ENCODE assay signal across 8 mouse cellular contexts in the genomic region with DNA sequence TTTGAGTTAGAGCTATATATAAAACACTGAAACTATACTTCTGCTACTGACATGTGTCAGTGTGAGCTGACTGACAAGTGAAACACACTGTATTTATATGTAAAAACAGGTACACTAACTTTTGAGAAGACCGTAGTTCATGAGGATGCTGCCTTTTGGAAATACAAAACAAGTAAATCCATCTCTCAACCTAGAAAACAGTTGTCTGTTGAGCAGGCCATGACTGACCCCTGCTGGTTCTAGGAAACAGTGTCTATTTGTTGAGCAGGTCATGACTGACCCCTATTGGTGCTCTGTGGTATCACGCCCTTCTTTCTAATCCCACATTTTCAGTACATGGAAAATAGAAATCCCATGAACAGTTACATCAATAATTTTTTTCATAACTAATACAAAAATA. TPM values are rescaled to one million over a fixed set of nuclear protein-coding genes. Genes with fewer than 3 reads are reported as not detected.
DNase-seq lines count a peak whose midpoint lies in the region; ATAC-seq and TF ChIP-seq lines count a peak whose summit lies in the region.

No protein-coding gene starts in this region.

- TF ChIP-seq POLR2A in liver, adult 2 months (IDR thresholded peaks at IDR 0.05; ENCODE audit: extremely low read depth, insufficient read depth, low read length), result no peak

- H3K4me2 ChIP-seq in liver, embryonic 11.5 days, result no peak overlapping the region
- H3K4me2 ChIP-seq in hindbrain, embryonic 15.5 days, result no peak overlapping the region
- H3K4me2 ChIP-seq in midbrain, embryonic 15.5 days, result no peak overlapping the region

- no peak for ATAC-seq in liver, embryonic 11.5 days (replicated peaks; ENCODE audit: low FRiP score)
- ATAC-seq in hindbrain, embryonic 15.5 days (ENCODE audit: low FRiP score, low read depth), result peak; percentile 56; the same call in 1 of the 2 replicates
- ATAC-seq in midbrain, embryonic 15.5 days (replicated peaks), result peak; percentile 77

- H3K4me1 ChIP-seq in liver, adult 2 months (ENCODE audit: control insufficient read depth, insufficient read depth, low read length), result peaks cover 9% of the 10 kb centered on the region
- no peaks in the 10 kb centered on the region for H3K4me1 ChIP-seq in liver, embryonic 11.5 days (replicated peaks; ENCODE audit: control insufficient read depth, insufficient read depth, low read length)
- H3K4me1 ChIP-seq in hindbrain, embryonic 15.5 days (replicated peaks), result no peaks in the 10 kb centered on the region
- H3K4me1 ChIP-seq in midbrain, embryonic 15.5 days, result no peaks in the 10 kb centered on the region

- no peaks in the 10 kb centered on the region; the same call in 1 of the 2 replicates for H3K9me3 ChIP-seq in liver, embryonic 11.5 days (ENCODE audit: control insufficient read depth, low read length)
- no peaks in the 10 kb centered on the region for H3K9me3 ChIP-seq in hindbrain, embryonic 15.5 days
- no peaks in the 10 kb centered on the region for H3K9me3 ChIP-seq in midbrain, embryonic 15.5 days

- no peak overlapping the region for H3K27ac ChIP-seq in liver, adult 2 months (replicated peaks; ENCODE audit: insufficient read depth, low read depth, low read length)
- no peak overlapping the region for H3K27ac ChIP-seq in liver, embryonic 11.5 days (ENCODE audit: low read depth, low read length)
- no peak overlapping the region for H3K27ac ChIP-seq in hindbrain, embryonic 15.5 days (replicated peaks)
- H3K27ac ChIP-seq in midbrain, embryonic 15.5 days, result no peak overlapping the region

- peak; percentile 81 for TF ChIP-seq CTCF in liver, adult 2 months (IDR thresholded peaks at IDR 0.05; ENCODE audit: low read depth, low read length)

- 27% methylated on average over 2 of the region's 2 CpGs for WGBS in liver, adult 2 months
- WGBS in liver, embryonic 11.5 days, result 38% methylated on average over 2 of the region's 2 CpGs
- 12% methylated on average over 2 of the region's 2 CpGs for WGBS in hindbrain, embryonic 15.5 days
- 14% methylated on average over 2 of the region's 2 CpGs for WGBS in midbrain, embryonic 15.5 days

- H3K27me3 ChIP-seq in liver, adult 2 months (ENCODE audit: control insufficient read depth, insufficient read depth, low read length), result no peaks in the 10 kb centered on the region
- H3K27me3 ChIP-seq in liver, embryonic 11.5 days (replicated peaks; ENCODE audit: control insufficient read depth, insufficient read depth, low read length), result no peaks in the 10 kb centered on the region
- no peaks in the 10 kb centered on the region for H3K27me3 ChIP-seq in hindbrain, embryonic 15.5 days
- no peaks in the 10 kb centered on the region for H3K27me3 ChIP-seq in midbrain, embryonic 15.5 days (replicated peaks)

- H3K4me3 ChIP-seq in liver, adult 2 months (ENCODE audit: insufficient read depth, low read depth, low read length), result no peak overlapping the region
- no peak overlapping the region for H3K4me3 ChIP-seq in liver, embryonic 11.5 days (ENCODE audit: low read depth, low read length)
- no peak overlapping the region for H3K4me3 ChIP-seq in hindbrain, embryonic 15.5 days
- H3K4me3 ChIP-seq in midbrain, embryonic 15.5 days, result no peak overlapping the region

- H3K79me2 ChIP-seq in liver, adult 2 months (ENCODE audit: control insufficient read depth, insufficient read depth, low read length), result peaks cover 35% of the 10 kb centered on the region

- peaks cover 22% of the 10 kb centered on the region for H3K36me3 ChIP-seq in liver, adult 2 months (ENCODE audit: control insufficient read depth, insufficient read depth, low read length)
- H3K36me3 ChIP-seq in liver, embryonic 11.5 days (ENCODE audit: control insufficient read depth, insufficient read depth, low read length), result no peaks in the 10 kb centered on the region
- H3K36me3 ChIP-seq in hindbrain, embryonic 15.5 days, result 0 out of 2 replicates have a peak, but pooled peaks cover 3% of the 10 kb centered on the region
- H3K36me3 ChIP-seq in midbrain, embryonic 15.5 days (replicated peaks), result no peaks in the 10 kb centered on the region

- DNase-seq in liver, adult 2 months (ENCODE audit: extremely low read depth, low read depth, low spot score), result peak; percentile 70
- no peak for DNase-seq in liver, embryonic 11.5 days (ENCODE audit: low spot score)
- DNase-seq in cerebellum, postnatal 14 days, result peak; percentile 89 to 91
- peak; percentile 45 to 79 for DNase-seq in frontal cortex, postnatal 14 days (ENCODE audit: low spot score in 2 of 2)
- peak; percentile 37 to 66 for DNase-seq in left cerebral cortex, adult 8-10 months (ENCODE audit: low spot score in 2 of 2)
- DNase-seq in spleen, postnatal 10 days (ENCODE audit: low spot score in 2 of 2), result peak; percentile 31 to 72

- H3K9ac ChIP-seq in liver, adult 2 months (ENCODE audit: low read depth, low read length), result no peak overlapping the region
- no peak overlapping the region for H3K9ac ChIP-seq in liver, embryonic 11.5 days (ENCODE audit: low read depth, low read length)
- H3K9ac ChIP-seq in hindbrain, embryonic 15.5 days, result no peak overlapping the region
- no peak overlapping the region for H3K9ac ChIP-seq in midbrain, embryonic 15.5 days

RNA-seq across cellular contexts. Expression of a gene that starts 14.3 kb away (rescaled TPM):
- total RNA-seq in liver, adult 2 months (2014; rRNA removed), result 18.8 and 22.1 TPM in 2 replicates
- 40.7 and 42.6 TPM in 2 replicates for polyA plus RNA-seq in liver, adult 2 months (2012; rRNA removed)
- polyA plus RNA-seq in liver, embryonic 11.5 days (2014; fragmentation: Nextera tagmentation; extraction: Ambion mirVana), result 12.3 and 14.4 TPM in 2 replicates
- polyA plus RNA-seq in hindbrain, embryonic 15.5 days (2015; fragmentation: Nextera tagmentation; extraction: Ambion mirVana), result 21.6 and 23.1 TPM in 2 replicates
- 10 to 100 TPM; 30.1 to 41.4 (median 32.4) TPM for total RNA-seq in left cerebral cortex, adult 8-10 months (2022)
- polyA plus RNA-seq in midbrain, embryonic 15.5 days (2015; fragmentation: Nextera tagmentation; extraction: Ambion mirVana), result 26.0 and 28.5 TPM in 2 replicates

RNA-seq across cellular contexts. Expression of a gene that starts 16.4 kb away (rescaled TPM):
- total RNA-seq in liver, adult 2 months (2014; rRNA removed), result 28.3 and 47.8 TPM in 2 replicates
- 14.2 and 15.1 TPM in 2 replicates for polyA plus RNA-seq in liver, adult 2 months (2012; rRNA removed)
- polyA plus RNA-seq in liver, embryonic 11.5 days (2014; fragmentation: Nextera tagmentation; extraction: Ambion mirVana), result 8.7 and 12.5 TPM in 2 replicates
- polyA plus RNA-seq in hindbrain, embryonic 15.5 days (2015; fragmentation: Nextera tagmentation; extraction: Ambion mirVana), result 7.9 and 9.2 TPM in 2 replicates
- total RNA-seq in left cerebral cortex, adult 8-10 months (2022), result 10 to 100 TPM in 1 of 4 experiments, 1 to 10 TPM in 3; 6.2 to 13.1 (median 6.6) TPM
- 7.5 and 7.7 TPM in 2 replicates for polyA plus RNA-seq in midbrain, embryonic 15.5 days (2015; fragmentation: Nextera tagmentation; extraction: Ambion mirVana)
